Mouse (Mus musculus): Measurements from ENCODE around the gene Ntm.

DNA sequence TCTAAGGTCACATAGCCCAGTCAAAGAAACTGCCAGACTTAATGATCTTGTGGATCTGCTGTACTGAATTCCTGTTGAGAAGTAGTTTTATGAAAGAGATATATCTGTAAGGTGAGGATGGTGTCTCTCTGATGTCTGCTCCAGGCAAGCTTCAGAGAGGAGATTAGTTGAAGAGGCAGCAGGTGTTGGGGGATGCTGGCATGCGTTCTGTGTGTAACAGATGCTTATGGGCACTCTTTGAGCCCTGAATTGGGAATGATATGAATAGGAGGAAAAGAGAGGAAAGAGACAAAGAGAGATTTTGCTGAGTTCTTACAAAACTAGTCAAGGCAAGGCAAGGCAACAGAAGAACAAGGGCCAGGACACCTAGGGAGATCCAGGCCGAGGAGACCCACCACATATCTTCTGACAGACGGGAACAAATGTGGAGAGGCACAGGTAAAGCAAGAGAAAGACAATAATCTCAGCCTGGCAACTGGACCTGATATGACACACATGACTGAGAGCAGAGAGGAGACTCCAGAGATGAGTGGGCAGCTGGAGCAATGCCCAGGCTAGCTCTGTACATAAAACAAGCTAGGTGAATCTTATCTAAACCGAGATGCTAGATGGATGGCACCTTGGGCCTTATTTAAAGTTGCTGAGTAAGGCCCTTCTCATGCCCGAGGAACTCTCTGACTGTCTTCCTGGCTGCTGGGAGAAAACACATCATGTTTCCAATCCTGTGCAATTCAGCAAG is 18.4 kb upstream of the Ntm start:
- TF ChIP-seq CTCF (IDR thresholded peaks at IDR 0.05; ENCODE audit: control insufficient read depth, insufficient read depth, insufficient read length) (no peak), USF1 (IDR thresholded peaks at IDR 0.05; ENCODE audit: low read depth) (no peak), FOSL1 (IDR thresholded peaks at IDR 0.05; ENCODE audit: insufficient read depth, low read length, poor library complexity, severe bottlenecking) (no peak), MYOD1 (IDR thresholded peaks at IDR 0.05; ENCODE audit: control insufficient read depth, insufficient read length, low read depth) (no peak)

Measured in C2C12 (cell line).